Mouse (Mus musculus): Measurements from ENCODE around the gene Mfng.

DNA sequence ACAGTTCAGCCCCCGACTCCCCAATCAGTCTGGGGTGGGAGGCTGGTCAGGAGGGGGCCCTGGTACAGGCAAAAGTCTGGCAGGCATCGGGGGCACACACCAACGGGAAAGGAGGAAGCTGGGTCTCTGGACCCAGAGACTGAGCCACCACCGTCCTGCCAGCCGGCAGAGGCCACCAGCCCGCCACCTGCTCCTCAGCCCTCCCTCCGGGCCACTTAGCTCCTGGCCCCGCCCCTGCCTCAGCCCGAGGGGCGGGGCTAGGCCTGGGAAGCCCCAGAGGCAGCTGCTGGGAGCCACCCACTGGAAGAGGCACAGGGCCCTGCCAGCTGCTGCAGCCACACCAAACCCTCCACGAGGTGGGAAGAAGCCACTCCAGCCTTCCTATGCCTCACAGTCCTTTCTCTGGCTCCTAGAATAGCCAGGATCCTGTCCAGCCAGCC lies at the start of gene Mfng:
- TF ChIP-seq GATA1 (IDR thresholded peaks at IDR 0.05; ENCODE audit: borderline replicate concordance, low read length) = no peak
- no peak for TF ChIP-seq FLI1 (IDR thresholded peaks at IDR 0.05; ENCODE audit: low read length)

All from megakaryocyte, embryonic 14.5 days (primary cell).